Mouse (Mus musculus) small intestine, adult 2 months (tissue): ENCODE results near the gene Stk11ip.

Source experiments
- CTCF ChIP-seq: fragments of 200-500 bp; IDR thresholded peaks from 2 replicates; pipeline ENCODE4 v1.5.1; 2012; ENCODE audit warnings: low read depth, mild to moderate bottlenecking, control low read depth, inconsistent platforms, low read length, moderate library complexity, mixed read lengths; ENCODE audit not compliant: insufficient replicate concordance, insufficient read length; ENCODE audit errors: extremely low read depth
- POLR2A ChIP-seq: fragments of 200-500 bp; IDR thresholded peaks from 2 replicates; pipeline ENCODE4 v1.6.1; 2012; ENCODE audit warnings: low read depth, mild to moderate bottlenecking, control low read depth, inconsistent platforms, low read length, moderate library complexity

DNA sequence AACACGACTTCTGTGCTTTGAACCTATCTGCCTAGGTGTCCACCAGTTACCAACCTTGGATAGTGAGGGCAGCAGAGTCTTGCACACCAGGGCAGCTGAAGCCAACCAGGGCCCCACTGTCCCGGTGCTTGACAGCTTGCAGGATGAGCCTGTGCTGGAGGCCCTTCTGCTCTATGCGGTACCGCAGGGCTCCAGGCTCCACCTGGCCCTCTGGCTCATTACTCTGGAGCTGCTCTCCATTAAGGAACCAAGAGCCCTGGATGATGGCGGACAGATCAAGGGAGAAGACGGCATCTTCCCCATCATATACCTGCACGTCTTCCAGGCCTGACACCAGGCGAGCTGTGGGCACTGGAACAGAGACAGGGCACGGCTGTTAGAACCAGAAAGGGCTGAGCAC lies 19.4 kb upstream of the Stk11ip start:
- TF ChIP-seq CTCF, result no peak
- TF ChIP-seq POLR2A, result no peak
